Mouse (Mus musculus) cerebellum, adult 11-12 months (tissue): ENCODE measurements at regions not wholly inside any gene's neighbourhood (a gene's known extent, or its start where the extent isn't known, plus 50 kb on each side); places are given as distances from the start of the nearest gene placed in this dataset.

ENCODE experiments used
- DNase-seq: peaks from one replicate; pipeline ENCODE4 v3.0.0; 2022

- DNase-seq = no peak
Observed at GRCm38 (mm10) chr3:101749841-101750240, 98.9 kb downstream of the Mab21l3 start.

- DNase-seq = no peak
Observed at GRCm38 (mm10) chr3:101749031-101749632, 99.6 kb downstream of the Mab21l3 start.

GRCm38 (mm10) chr3:101748186-101748585 is 100.6 kb downstream of the Mab21l3 start:
- DNase-seq = no peak

GRCm38 (mm10) chr3:101740906-101741305 is 107.9 kb downstream of the Mab21l3 start:
- no peak for DNase-seq

GRCm38 (mm10) chr3:101737197-101737596 is 111.6 kb downstream of the Mab21l3 start:
- no peak for DNase-seq

GRCm38 (mm10) chr3:101729044-101729443 is 119.7 kb downstream of the Mab21l3 start:
- no peak for DNase-seq

- no peak for DNase-seq
Observed at GRCm38 (mm10) chr3:101722926-101723325, 118.4 kb upstream of the Atp1a1 start.

- no peak for DNase-seq
Observed at GRCm38 (mm10) chr3:101722001-101722400, 117.5 kb upstream of the Atp1a1 start.

- peak; percentile 54 for DNase-seq
Observed at GRCm38 (mm10) chr3:101715416-101715815, 110.9 kb upstream of the Atp1a1 start.

GRCm38 (mm10) chr3:101714810-101715209 is 110.3 kb upstream of the Atp1a1 start:
- peak; percentile 33 for DNase-seq

GRCm38 (mm10) chr3:101713669-101714068 is 109.2 kb upstream of the Atp1a1 start:
- no peak for DNase-seq

- peak; percentile 36 for DNase-seq
Observed at GRCm38 (mm10) chr3:101713138-101713638, 108.7 kb upstream of the Atp1a1 start.

- peak; percentile 19 for DNase-seq
Observed at GRCm38 (mm10) chr3:101712666-101713065, 108.2 kb upstream of the Atp1a1 start.

- DNase-seq = peak; percentile 35
Observed at GRCm38 (mm10) chr3:101711594-101712171, 107.2 kb upstream of the Atp1a1 start.

GRCm38 (mm10) chr3:101709379-101709970 is 105.0 kb upstream of the Atp1a1 start:
- DNase-seq = peak; percentile 50

GRCm38 (mm10) chr3:101708821-101709220 is 104.3 kb upstream of the Atp1a1 start:
- peak; percentile 67 for DNase-seq

GRCm38 (mm10) chr3:101704919-101705318 is 100.4 kb upstream of the Atp1a1 start:
- DNase-seq = peak; percentile 6

GRCm38 (mm10) chr3:101704326-101704725 is 99.8 kb upstream of the Atp1a1 start:
- DNase-seq = no peak

GRCm38 (mm10) chr3:101701763-101702173 is 97.3 kb upstream of the Atp1a1 start:
- no peak for DNase-seq

- DNase-seq = peak; percentile 67
Observed at GRCm38 (mm10) chr3:101700974-101701610, 96.6 kb upstream of the Atp1a1 start.

- DNase-seq = peak; percentile 99
Observed at GRCm38 (mm10) chr3:101699929-101700681, 95.6 kb upstream of the Atp1a1 start.

- DNase-seq = no peak
Observed at GRCm38 (mm10) chr3:101696832-101697231, 92.3 kb upstream of the Atp1a1 start.

- peak; percentile 57 for DNase-seq
Observed at GRCm38 (mm10) chr3:101694311-101694710, 89.8 kb upstream of the Atp1a1 start.
